Mouse (Mus musculus) embryonic fibroblast, embryonic 13.5 days (primary cell): ENCODE data around the gene Ttll11. TPM values are rescaled to one million over a fixed set of nuclear protein-coding genes. Genes with fewer than 3 reads are reported as not detected.

ENCODE experiments used
- H3K27ac ChIP-seq: 2 replicates; pipeline ENCODE4 v1.5.1; 2012; ENCODE audit warnings: low read length, control low read depth, inconsistent platforms; ENCODE audit not compliant: insufficient read depth
- H3K4me1 ChIP-seq: 2 replicates; pipeline ENCODE4 v1.6.1; 2011; ENCODE audit warnings: low read length; ENCODE audit not compliant: control insufficient read depth, insufficient read depth
- H3K4me3 ChIP-seq: 2 replicates; pipeline ENCODE4 v1.5.1; 2011; ENCODE audit warnings: mild to moderate bottlenecking, control low read depth, low read length; ENCODE audit not compliant: insufficient read depth
- CTCF ChIP-seq: IDR thresholded peaks from 2 replicates; pipeline ENCODE4 v1.5.1; 2011; ENCODE audit warnings: mild to moderate bottlenecking, control low read depth, low read length, moderate library complexity, borderline replicate concordance; ENCODE audit not compliant: insufficient read depth
- POLR2A ChIP-seq: IDR thresholded peaks from 2 replicates; pipeline ENCODE4 v1.6.1; 2011; ENCODE audit warnings: low read depth, mild to moderate bottlenecking, control low read depth, low read length, moderate library complexity
- polyA plus RNA-seq: library from polyadenylated mRNA; stranded (reverse); fragments of >200 nt; gene quantifications from 2 replicates; pipeline ENCODE4 v1.2.4, GENCODE M21; 2011; ENCODE audit warnings: low read depth; ENCODE audit not compliant: missing spikeins, insufficient read length

Ttll11 gene
- polyA plus RNA-seq, 1 experiment: 4.6 TPM

DNA sequence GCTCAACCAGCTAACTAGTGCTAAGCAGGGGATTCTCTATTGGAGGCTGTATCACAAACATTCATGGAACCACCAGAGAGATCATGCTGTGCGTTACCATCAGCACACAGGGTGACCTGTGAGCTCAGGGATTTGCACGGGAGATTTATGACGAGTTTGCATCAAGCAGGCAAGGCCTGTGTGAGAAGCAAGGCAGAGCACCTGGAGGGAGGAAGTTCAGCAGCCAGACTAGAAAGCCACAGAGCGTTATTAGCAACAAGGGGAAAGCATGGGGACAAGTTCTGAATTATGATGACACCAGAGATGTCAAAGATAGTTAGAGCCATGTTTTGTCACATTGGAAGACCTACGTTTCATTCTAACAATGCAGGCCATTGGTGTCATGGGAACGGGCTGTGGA is 72.1 kb downstream of the Ttll11 start:
- H3K27ac ChIP-seq: no peak overlapping the region
- TF ChIP-seq CTCF: no peak
- TF ChIP-seq POLR2A: no peak
- no peak overlapping the region for H3K4me3 ChIP-seq
- H3K4me1 ChIP-seq: peaks cover 5% of the 10 kb centered on the region; the same call in 1 of the 2 replicates

DNA sequence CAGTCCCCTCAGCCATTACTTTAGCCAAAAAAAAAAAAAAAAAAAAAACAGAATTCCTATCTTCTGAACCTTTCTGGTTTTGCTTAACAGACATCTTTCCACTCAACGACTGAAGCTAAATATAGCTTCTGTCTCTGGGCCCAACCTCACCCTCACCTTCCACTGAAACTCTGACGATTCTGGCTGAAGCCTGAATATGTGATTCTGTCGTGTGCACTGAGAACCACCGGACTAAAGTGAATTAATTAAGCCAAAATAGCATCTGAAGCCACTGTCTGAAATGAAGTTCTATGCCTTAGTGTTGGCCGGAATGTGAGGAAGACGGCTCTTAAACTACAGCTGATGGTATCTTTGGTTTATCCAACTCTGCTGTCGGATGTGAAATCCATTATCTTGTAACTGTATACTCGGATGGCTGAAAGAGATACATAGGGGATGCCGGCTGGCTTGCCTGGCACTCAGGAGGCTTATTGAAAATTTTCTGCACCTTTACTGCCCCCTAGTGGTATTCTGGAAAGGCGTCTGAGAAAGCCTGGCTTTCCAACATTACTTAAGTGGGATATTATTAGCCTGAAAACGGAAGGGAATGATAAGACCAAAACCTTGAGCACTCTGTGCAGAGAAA is 73.4 kb downstream of the Ttll11 start:
- TF ChIP-seq POLR2A: no peak
- TF ChIP-seq CTCF: no peak
- no peak overlapping the region for H3K4me3 ChIP-seq
- peak overlapping the region; percentile 96 for H3K27ac ChIP-seq
- peaks cover 5% of the 10 kb centered on the region; the same call in 1 of the 2 replicates for H3K4me1 ChIP-seq

DNA sequence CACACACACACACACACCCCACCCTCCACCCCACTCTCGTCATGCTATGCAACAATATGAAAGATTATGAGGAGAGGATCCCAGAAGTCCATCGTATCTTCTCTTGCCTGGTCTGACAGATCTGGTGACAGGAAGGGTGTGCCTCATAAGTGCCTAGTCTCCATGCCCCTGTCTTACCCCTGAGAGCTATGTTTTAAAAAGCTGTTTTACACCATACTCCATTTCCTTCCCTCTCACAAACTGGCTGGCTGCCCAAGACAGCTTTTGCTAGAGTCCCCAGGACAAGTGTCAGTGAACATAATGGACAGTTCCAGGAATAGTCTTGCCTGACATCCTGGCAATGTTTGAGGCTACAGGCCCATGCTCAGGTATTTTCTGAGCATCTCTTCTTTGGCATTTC is 78.9 kb downstream of the Ttll11 start:
- TF ChIP-seq CTCF (no peak), POLR2A (no peak)
- no peak overlapping the region for H3K27ac ChIP-seq
- no peak overlapping the region for H3K4me3 ChIP-seq
- peaks cover 5% of the 10 kb centered on the region for H3K4me1 ChIP-seq

DNA sequence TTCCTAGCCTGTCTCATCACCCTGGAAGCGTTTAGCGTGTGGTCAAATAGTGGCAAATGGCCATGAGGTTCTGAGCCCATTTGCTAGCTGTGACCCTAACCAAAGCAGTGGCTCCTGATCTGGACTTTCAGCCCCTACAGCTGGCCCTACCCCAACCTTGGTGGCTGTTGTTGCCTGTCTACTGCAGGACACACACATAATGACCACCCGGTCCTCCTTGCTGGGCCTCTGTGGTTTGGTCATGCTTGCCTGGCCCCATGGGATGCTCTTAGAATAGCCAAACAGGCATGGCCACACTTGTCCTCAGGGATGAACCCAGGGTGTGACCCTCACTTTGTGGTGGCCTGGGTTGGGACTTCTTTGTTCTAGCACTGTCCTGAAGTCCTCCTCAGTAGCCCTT is 80.0 kb downstream of the Ttll11 start:
- peaks cover 3% of the 10 kb centered on the region; the same call in 1 of the 2 replicates for H3K4me1 ChIP-seq
- H3K27ac ChIP-seq: no peak overlapping the region
- no peak overlapping the region for H3K4me3 ChIP-seq
- TF ChIP-seq CTCF (no peak), POLR2A (no peak)

DNA sequence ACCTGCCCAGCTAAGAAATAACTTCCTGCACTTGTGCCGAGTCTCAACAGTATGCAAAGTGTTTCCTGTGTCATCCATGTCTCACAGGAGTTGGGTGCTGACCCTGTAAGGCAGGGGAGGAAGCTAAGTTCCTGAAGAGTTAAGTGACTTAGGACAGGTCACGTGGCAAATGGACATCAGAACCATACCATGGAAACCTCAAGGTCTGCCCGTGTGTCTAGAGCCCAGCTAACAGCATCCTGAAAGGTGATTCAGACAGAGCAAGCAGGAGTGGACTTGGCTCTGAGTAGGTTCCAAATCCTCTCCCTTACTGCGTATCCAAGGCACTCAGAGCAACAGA is 80.6 kb downstream of the Ttll11 start:
- TF ChIP-seq POLR2A (no peak), CTCF (no peak)

DNA sequence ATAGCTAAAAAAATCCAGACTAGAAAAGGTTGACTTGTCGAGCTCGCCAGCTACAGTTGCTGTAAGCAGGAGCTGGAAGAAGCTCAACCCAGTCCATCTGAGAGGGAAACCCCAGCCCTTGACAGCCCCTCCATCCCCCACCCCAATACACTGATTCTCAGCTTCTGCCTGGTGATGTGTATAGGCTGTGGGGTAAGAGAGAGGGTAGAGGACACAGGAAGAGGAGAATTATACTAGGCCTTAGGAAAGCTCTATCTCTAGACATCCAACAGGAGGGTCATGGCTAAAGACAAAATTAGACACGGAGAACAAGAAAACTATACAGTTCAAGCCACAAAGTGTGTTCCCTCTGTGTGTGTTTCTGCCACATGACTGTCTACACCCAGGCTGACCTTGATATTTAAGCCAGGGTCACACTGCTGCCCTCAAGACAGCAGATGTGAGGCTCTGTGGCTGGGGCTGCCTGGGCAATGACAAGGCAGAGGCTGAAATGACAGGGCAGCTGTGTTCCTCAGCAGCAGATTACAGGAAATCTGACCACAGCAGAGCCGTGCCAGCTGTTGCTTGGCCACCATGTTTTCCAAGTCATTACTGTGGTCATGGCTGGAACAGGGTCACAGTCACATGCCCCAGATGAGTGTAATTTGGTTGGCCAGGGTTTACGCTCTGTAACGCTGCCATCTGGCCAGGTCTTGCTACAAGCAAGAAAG is 81.1 kb downstream of the Ttll11 start:
- TF ChIP-seq CTCF (no peak), POLR2A (no peak)
- Histone ChIP-seq H3K4me1 (peaks cover 3% of the 10 kb centered on the region; the same call in 1 of the 2 replicates), H3K27ac (no peak overlapping the region), H3K4me3 (no peak overlapping the region)

More for the DNA sequence above, 80.6 kb downstream of the Ttll11 start:
- H3K4me3 ChIP-seq: no peak overlapping the region
- no peak overlapping the region for H3K27ac ChIP-seq
- peaks cover 3% of the 10 kb centered on the region; the same call in 1 of the 2 replicates for H3K4me1 ChIP-seq

DNA sequence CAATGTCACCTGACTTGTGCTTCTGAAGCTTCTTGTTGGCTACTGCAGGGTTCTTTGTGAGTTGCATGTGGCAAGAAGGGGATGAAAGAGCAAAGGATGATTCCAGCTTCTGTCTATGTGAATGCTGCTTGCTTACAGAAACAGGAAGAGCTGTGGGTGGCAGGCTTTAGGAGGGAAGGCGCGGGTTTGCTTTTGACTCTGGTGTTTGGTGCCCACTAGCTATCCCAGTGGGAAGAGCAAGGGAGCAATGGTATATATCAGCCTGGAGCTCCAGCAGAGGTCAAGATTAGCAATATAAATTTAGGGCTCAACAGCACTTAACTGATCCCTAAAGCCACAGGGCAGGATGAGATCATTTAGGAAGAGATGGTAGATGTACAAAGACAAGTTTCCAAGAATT is 82.6 kb downstream of the Ttll11 start:
- Histone ChIP-seq H3K4me3 (no peak overlapping the region), H3K27ac (no peak overlapping the region), H3K4me1 (peaks cover 3% of the 10 kb centered on the region)
- no peak for TF ChIP-seq CTCF

DNA sequence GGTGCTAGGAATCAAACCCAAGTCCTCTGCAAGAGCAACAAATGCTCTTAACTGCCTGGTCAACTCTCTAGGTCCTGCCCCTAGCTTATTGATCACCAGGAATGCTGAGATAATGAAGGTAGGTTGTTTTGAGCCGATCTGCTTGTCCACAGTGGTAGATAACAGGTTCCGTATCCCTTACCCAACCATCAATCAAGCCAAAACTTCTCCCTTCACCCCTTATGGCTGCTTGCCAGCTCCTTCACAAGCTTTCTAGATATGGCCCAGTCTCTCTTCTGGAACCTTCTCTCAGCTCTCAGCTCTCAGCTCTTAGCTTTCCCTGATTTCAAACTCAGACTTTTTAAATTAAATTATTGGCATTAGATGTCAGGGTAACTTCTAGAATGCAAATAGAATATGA is 85.2 kb downstream of the Ttll11 start:
- Histone ChIP-seq H3K27ac (no peak overlapping the region), H3K4me3 (no peak overlapping the region), H3K4me1 (peaks cover 3% of the 10 kb centered on the region)
- TF ChIP-seq POLR2A: no peak
- TF ChIP-seq CTCF: no peak

DNA sequence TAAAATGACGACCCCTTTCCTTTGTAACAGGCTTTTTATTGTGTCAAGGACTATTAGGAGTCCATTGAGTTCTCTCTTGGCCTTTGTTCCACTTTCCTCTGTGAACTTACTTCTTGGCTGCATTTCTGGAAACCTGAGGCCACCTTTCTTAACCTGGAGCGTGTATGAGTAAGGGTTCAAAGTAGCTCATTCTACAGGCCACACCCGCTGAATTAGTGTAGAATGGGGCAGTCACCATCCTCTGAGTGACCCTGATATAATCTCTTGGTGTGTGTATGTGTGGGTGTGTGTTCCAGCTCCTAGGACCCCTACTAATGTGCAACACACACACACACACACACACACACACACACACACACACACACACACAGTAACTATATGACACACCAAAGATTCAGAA is 89.1 kb downstream of the Ttll11 start:
- no peaks in the 10 kb centered on the region; the same call in 1 of the 2 replicates for H3K4me1 ChIP-seq
- TF ChIP-seq POLR2A (no peak), CTCF (no peak)
- H3K27ac ChIP-seq: peak overlapping the region; percentile 55
- no peak overlapping the region for H3K4me3 ChIP-seq

DNA sequence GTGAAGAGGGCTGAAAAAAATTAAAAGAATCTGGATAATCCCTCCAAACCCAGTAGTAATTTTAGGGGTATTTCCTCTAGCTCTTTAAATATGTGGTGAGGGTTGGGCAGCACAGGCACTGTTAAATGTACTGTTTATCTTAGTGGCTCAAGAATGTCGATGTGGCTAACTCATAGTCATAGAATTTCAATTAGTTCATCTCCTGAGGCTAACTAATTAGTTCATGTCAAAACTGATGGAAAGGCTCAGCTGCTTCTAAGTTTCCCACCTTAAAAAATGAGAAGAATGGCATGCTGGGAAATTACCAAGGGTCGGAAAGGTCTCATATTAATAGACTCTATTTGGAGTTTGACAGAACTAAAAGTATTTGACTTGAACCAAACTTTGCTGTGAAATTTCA is 89.9 kb downstream of the Ttll11 start:
- TF ChIP-seq POLR2A (no peak), CTCF (no peak)
- Histone ChIP-seq H3K4me1 (no peaks in the 10 kb centered on the region; the same call in 1 of the 2 replicates), H3K27ac (peak overlapping the region; percentile 66), H3K4me3 (no peak overlapping the region)

DNA sequence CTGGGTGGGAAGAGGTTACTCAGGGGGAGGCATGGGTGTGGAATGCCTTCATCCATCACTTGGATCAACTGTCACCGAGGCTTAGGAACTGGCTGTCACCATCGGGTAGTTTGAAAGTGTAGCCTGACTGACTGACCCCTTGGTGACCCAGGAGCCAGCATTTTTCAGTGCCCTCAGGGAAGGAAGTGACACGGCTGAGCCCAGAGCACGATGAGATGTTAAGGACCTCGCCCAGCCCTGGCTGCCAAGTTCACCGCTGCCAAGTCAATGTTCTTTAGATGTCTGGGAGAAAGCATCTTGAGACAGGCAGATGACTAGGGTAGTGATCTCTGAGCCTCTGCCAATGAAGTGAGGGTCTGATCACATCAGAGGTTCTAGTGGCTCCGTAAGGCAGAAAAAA is 95.4 kb downstream of the Ttll11 start:
- Histone ChIP-seq H3K4me1 (peaks cover 31% of the 10 kb centered on the region), H3K4me3 (no peak overlapping the region), H3K27ac (no peak overlapping the region; the same call in 1 of the 2 replicates)
- TF ChIP-seq CTCF (no peak), POLR2A (no peak)
